Mouse (Mus musculus) thymus, postnatal 4 days (tissue): ENCODE measurements around the gene Fdxr.

Experiments used
- DNase-seq: peaks from one replicate; pipeline ENCODE4 v3.0.0; 2021

The Fdxr gene

GRCm38 (mm10) chr11:115267061-115267883 is 9.6 kb downstream of the Fdxr start, which contains the start of gene Grin2c:
Gene Grin2c, minus strand, starts transcription at chr11:115267243.
- DNase-seq: no peak

- DNase-seq: no peak
Measured at GRCm38 (mm10) chr11:115266400-115266778, 10.5 kb downstream of the Fdxr start.

DNA sequence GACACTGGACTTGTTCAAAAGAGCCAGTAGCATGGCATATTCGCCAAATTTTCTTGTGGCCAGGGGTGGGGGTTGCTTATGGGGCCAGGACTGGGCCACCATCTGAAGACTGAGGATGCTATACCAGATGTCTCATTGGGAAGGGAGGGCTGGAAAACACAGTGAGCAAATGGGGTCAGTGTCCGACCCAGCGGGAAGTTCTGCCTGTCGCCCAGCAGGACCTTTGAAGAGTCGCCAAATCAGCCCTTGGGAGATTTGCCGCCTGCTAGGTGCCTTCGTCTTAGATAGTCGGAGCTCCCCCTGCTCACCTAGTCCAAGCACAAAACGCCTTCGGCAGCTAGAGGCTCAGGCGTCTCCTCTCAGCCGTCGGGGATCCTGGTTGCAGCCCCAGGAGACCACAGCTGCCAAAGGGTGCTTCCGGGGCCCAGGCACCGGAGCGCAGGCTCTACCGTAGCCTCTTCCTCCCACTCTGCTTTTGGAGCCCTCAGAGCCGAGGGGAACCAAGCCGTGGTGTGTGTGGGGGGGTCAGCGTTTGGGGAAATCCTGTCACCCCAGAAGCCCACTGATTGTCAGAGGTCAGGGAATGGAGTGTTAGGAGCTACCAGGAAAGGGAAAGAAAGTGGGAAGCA is 11.0 kb downstream of the Fdxr start:
- peak; percentile 45 for DNase-seq

- peak; percentile 81 for DNase-seq
Measured at GRCm38 (mm10) chr11:115264862-115265668, 11.8 kb downstream of the Fdxr start.

DNA sequence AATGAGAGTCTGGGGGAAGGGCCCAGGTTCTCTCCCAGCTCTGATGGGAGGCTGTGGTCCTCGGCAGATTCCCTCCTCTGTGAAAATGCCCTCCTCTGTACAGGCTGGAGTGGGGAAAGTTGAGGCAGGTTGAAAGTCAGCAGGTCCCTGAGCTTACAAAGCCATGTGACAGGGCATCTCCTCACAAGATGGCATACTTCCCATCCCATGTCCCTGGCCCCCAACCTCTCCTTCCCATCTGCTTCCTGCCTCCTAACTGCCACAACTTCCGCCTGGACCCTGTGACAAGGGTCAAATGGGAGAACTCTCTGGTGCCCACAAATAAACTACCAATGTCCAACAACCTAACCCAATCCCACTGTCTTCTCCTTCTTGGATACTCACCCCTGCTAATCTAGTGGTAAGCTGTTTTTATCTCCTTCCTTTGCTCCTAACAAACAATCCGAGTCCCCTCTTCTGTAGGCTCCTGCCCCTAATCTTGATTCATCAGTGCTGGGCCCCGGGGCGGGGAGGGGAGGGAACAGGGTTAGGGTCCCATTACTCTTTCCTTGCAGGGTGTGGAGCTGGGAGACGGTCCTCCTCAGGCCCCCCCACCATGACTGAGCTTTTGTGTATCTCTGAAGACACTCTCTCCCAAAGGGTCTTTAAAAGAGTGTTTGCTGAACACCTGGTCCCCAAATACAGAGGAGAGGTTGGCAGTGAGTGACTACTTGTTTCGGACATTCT is 12.6 kb downstream of the Fdxr start:
- no peak for DNase-seq

DNA sequence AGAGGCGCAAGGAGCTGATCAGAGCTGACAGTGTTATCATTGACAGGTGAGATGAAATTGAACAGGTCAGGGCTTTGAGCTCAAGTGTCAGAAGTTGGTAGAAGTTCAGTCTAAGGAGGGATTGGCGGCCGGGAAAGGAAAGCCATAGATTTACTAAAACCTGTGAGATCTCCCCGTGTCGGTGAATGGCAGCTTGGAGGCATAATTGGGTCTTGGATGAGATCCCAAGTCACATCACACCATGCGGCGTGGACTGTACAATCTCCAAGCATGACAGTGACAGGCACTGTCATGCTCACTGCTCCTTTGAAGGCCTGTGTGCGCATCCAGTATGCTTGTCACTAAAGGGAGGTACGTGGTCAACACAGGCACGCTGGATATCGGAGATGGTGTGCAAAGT is 13.9 kb downstream of the Fdxr start:
- no peak for DNase-seq

- DNase-seq: no peak
Measured at GRCm38 (mm10) chr11:115259134-115259533, 17.7 kb downstream of the Fdxr start.

DNA sequence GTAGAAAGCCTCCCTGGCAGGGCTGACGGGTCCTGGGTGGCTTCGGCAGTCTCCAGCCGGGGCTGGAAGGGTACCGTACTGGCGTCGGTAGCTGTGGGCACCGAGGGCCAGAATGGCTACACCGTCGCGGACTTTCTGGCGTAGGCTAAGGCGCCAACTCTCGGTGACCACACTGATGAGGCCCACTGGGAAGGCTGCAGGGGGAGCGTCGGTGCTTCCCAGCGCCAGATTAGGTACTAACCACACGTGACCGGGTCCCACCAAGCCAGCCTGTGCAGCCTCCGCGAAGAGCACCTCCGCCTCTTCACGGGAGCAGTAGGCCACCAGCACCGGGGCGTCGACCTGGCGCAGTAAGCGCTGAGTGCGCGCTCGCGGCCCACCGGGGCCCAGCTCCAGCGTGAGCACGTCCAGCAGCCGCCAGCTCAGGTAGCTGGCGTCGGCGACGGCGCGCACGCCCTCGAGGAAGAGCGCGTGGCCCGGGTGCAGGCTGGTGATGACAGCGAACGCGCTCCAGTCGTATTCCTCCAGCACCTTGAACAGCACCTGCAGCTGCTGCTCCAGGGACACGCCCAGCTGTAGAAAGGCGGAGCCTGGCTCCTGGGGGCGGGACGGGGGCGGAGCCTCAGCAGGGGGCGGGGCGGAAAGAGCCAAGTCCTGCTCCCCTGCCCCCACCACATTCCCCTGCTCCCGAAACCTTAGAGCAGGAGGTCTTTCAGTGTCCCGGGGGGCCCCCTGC is 18.9 kb downstream of the Fdxr start:
- DNase-seq: peak; percentile 47

- DNase-seq: no peak
Measured at GRCm38 (mm10) chr11:115251258-115251657, 25.6 kb downstream of the Fdxr start.

- DNase-seq: no peak
Measured at GRCm38 (mm10) chr11:115250405-115251090, 26.3 kb downstream of the Fdxr start.

GRCm38 (mm10) chr11:115249721-115250404 is 27.0 kb downstream of the Fdxr start:
- no peak for DNase-seq

- DNase-seq: no peak
Measured at GRCm38 (mm10) chr11:115247945-115248344, 28.9 kb downstream of the Fdxr start.

DNA sequence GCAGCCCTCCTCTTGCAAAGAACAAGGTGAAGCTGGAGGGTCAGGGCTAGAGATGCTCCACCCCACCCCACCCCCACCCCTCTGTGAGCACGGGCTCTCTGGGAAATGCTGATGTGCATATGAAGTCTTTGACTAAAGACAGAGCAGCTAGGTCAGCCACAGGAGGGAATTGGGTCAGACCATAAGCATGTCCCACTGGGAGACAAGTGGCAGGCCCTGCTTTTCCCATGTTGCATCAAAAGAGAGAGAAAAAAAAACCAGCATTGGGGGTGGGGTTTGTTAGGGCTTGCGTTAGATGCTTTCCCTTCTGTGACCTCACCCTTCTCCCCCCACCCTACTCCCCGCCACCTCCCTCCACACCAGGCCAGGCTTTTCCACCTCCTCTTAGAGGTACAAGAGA is 29.6 kb downstream of the Fdxr start:
- no peak for DNase-seq

DNA sequence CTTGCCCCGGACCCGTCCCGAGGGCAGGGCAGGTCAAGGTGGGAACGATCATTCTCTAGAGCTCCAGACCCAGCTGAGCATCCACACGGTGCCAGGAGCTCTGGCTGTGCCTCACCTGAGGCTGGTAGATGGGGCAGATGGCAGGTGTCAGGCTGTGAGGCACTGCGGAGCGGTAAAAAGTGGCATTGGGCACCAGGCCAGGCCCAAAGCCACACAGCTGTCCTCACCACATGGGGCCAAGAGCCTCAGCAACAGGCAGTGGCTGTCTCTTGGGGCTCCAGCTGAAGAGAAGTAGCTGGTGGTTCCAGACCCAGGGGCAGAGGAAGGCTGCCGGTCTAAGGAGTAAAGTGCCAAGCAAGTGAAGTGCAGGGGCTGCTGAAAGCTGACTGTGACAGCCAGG is 30.5 kb downstream of the Fdxr start:
- no peak for DNase-seq

DNA sequence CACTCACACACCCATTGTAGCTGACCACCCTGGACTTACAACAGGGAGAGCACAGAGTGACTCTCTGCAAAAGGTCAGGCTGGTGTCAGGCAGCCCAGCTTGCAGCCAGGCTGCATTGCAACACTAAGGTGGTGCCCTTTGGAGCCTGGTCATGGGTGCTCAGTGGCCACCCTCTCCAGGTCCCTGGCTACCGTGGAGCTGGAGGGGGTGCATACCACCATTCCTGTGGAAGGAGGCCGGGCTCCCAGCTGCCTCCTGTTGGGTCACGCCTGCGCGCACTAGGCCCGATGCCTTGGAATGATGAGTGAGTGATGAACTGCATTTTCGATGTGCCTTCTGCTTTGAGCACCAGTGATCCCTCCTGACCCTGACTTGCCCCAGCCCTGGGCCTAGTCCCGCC is 32.0 kb downstream of the Fdxr start:
- no peak for DNase-seq

DNA sequence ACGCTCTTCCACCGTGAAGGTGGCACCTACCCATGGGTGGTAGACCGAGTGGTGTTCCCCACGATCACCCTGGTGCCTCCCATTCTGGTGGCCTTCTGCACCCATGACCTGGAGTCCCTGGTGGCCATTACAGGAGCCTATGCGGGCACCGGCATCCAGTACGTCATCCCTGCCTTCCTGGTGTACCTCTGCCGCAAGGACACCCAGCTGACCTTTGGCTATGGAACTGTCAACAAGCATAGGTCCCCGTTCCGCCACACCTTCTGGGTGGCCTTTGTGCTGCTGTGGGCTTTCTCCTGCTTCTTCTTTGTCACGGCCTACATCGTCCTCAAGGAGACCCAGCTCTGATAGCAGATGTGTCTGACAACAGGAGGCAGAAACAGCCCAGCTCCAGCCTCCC is 33.1 kb downstream of the Fdxr start:
- no peak for DNase-seq

GRCm38 (mm10) chr11:115242746-115243145 is 34.1 kb downstream of the Fdxr start:
- DNase-seq: peak; percentile 67

GRCm38 (mm10) chr11:115241402-115241801 is 35.4 kb downstream of the Fdxr start:
- DNase-seq: no peak

DNA sequence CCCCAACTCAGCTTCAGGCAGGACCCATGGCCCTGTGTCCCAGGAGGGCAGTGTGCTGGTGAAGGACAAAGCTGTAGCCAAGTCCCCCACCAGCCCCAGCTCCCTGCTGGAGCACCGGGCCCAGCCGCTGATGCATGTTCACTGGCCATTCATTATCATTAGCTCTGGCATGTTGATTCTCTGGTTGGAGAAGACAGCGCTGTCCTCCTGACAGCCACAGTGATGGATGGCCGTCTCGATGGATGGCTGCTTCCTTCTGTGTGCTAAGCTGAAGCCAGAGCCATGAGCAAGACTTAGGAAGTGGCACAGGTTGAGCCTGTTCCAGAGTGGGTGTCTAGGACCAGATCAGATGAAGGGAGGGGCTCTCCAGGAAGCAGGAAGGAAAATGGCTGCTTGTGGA is 40.3 kb downstream of the Fdxr start:
- DNase-seq: no peak

DNA sequence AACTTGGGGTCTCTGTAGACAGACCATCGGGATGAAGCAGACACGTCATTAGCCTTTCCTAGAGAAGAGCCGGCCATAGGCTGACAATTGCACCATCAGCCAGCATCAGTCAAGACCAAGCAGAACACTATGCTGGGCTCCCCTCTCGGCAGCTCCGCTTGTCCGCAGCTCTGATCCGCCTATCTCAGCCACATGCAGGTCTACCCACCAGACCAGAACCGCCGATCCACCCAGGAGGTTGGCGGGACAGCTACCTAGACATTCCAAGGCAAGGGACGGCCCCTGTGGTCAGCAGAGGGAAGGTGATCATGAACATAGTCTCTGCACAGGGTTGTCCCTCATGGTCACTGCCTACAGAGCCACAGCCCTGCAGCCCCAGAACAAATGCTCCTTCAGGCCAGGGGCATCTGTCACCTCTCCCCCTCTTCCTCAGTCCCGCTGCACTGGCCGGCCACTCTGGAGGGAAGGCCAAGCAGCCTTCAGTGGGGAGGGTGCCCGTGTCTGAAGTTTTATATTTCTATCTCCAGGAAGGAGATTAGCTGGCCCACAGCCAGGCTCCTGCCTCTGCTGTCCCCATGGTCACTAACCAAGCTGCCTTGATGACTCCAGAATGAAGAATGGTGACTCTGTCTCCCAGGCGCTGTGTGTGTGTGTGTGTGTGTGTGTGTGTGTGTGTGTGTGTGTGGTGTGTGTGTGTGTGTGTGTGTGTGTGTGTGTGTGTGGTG is 42.4 kb downstream of the Fdxr start:
- DNase-seq: no peak
